21 mouse cellular contexts compared by ENCODE assay signal in the genomic region with DNA sequence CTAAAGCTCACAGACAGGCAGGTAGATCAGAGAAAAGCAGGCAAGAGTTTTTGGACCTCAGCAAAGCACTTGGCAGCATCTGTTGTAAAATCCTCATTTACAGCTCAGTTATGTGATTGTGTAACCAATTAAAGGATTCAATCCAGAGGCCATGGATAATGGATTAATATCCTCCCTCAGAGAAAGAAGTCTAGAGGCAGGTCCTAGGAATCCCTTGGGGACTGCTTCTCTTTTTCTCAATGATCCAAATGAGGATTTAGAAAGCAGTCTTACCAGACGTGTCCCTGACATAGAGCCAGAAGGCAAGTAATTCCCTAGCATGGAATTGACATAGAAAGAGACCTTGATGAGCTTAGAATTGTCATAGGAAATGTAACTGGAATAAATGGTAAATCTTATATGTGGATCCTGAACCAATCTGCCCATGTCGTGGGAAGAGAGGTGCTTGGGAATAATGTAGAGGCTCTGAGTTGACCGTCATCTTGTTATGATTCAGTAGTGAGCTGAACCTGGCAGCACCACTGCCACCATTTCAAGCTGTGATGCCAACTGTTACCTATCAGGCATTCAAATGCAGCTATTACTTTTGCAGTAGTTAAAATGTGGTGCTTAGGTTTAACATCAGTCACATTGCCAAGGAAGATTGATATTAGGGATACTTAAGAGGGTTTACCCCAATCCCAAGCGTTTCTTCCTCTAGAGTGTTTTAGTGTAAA. TPM values are rescaled to one million over a fixed set of nuclear protein-coding genes. Genes with fewer than 3 reads are reported as not detected.
DNase-seq lines count a peak whose midpoint lies in the region; ATAC-seq and TF ChIP-seq lines count a peak whose summit lies in the region.
"Had no signal": no experiment of that assay in that cellular context is flagged by ENCODE, and none has a peak within 500 bp of the region (broad histone marks: within the 10 kb centered on the region; RNA-seq: fewer than 3 reads in every experiment).

No protein-coding gene starts in this region.

- H3K4me2 ChIP-seq in forebrain, embryonic 14.5 days (ENCODE audit: low read length) = no peak overlapping the region
- no peak overlapping the region for H3K4me2 ChIP-seq in forebrain, postnatal 0 days (ENCODE audit: low read depth)
- no peak overlapping the region for H3K4me2 ChIP-seq in midbrain, embryonic 14.5 days (ENCODE audit: low read length)
- H3K4me2 ChIP-seq in midbrain, embryonic 13.5 days (replicated peaks) = no peak overlapping the region
- H3K4me2 ChIP-seq in forebrain, embryonic 15.5 days (replicated peaks) = no peak overlapping the region
- H3K4me2 ChIP-seq: limb, embryonic 12.5 days; liver, embryonic 11.5 days; neural tube, embryonic 12.5 days; stomach, embryonic 15.5 days had no signal

- H3K9ac ChIP-seq in forebrain, embryonic 14.5 days (ENCODE audit: low read length) = no peak overlapping the region
- no peak overlapping the region for H3K9ac ChIP-seq in forebrain, postnatal 0 days
- H3K9ac ChIP-seq in midbrain, embryonic 14.5 days (replicated peaks; ENCODE audit: low read length) = no peak overlapping the region
- no peak overlapping the region for H3K9ac ChIP-seq in midbrain, embryonic 13.5 days (replicated peaks)
- no peak overlapping the region for H3K9ac ChIP-seq in forebrain, embryonic 15.5 days (replicated peaks)
- H3K9ac ChIP-seq: limb, embryonic 12.5 days; liver, postnatal 0 days; neural tube, embryonic 12.5 days; stomach, embryonic 15.5 days had no signal

- H3K27ac ChIP-seq in forebrain, embryonic 14.5 days (ENCODE audit: low read depth, low read length) = no peak overlapping the region
- H3K27ac ChIP-seq in forebrain, postnatal 0 days (ENCODE audit: low read depth, low read length) = no peak overlapping the region
- H3K27ac ChIP-seq in midbrain, embryonic 14.5 days (replicated peaks; ENCODE audit: low read depth, low read length) = no peak overlapping the region
- no peak overlapping the region for H3K27ac ChIP-seq in midbrain, embryonic 13.5 days
- H3K27ac ChIP-seq in cerebellum, adult 2 months (ENCODE audit: insufficient read depth, low read length) = peak overlapping the region; percentile 50; the same call in 1 of the 2 replicates
- H3K27ac ChIP-seq in forebrain, embryonic 15.5 days (replicated peaks) = no peak overlapping the region
- H3K27ac ChIP-seq: forebrain, embryonic 10.5 days; heart, embryonic 10.5 days; limb, embryonic 12.5 days; neural tube, embryonic 12.5 days; stomach, embryonic 15.5 days had no signal

- DNase-seq in forebrain, embryonic 14.5 days (ENCODE audit: low spot score) = peak; percentile 7
- no peak for DNase-seq in forebrain, postnatal 0 days
- DNase-seq in midbrain, embryonic 14.5 days = peak; percentile 57
- DNase-seq in cerebellum, adult 2 months = peak; percentile 62 to 83
- DNase-seq in cerebellum, postnatal 25 days = peak; percentile 53 to 72
- DNase-seq: adrenal gland, postnatal 25 days; kidney, adult 8-10 months; kidney, postnatal 14 days; liver, postnatal 0 days; retina, postnatal 1 day; thymus, postnatal 36 days had no signal

- 72% methylated on average over 4 of the region's 4 CpGs for WGBS in forebrain, embryonic 14.5 days
- WGBS in forebrain, postnatal 0 days = 66% methylated on average over 4 of the region's 4 CpGs
- WGBS in midbrain, embryonic 14.5 days = 59% methylated on average over 4 of the region's 4 CpGs
- 71% methylated on average over 4 of the region's 4 CpGs for WGBS in midbrain, embryonic 13.5 days
- 24% methylated on average over 4 of the region's 4 CpGs for WGBS in cerebellum, adult 2 months
- 71% methylated on average over 4 of the region's 4 CpGs for WGBS in forebrain, embryonic 15.5 days

- no peak for TF ChIP-seq CTCF in forebrain, postnatal 0 days (IDR thresholded peaks at IDR 0.05; ENCODE audit: low read depth)
- no peak for TF ChIP-seq CTCF in cerebellum, adult 2 months (IDR thresholded peaks at IDR 0.05; ENCODE audit: borderline replicate concordance, insufficient read depth, low read depth, low read length)

- no peak for ATAC-seq in forebrain, embryonic 14.5 days
- ATAC-seq in forebrain, postnatal 0 days = no peak
- no peak for ATAC-seq in midbrain, embryonic 14.5 days (ENCODE audit: low FRiP score, low TSS enrichment)
- ATAC-seq in midbrain, embryonic 13.5 days = no peak
- ATAC-seq in activated CD4-positive, CD25-positive, alpha-beta regulatory T cell, adult 4 months = no peak
- no peak for ATAC-seq in forebrain, embryonic 15.5 days (replicated peaks)
- ATAC-seq: liver, postnatal 0 days; lung, postnatal 0 days had no signal

- no peak overlapping the region for H3K4me3 ChIP-seq in forebrain, embryonic 14.5 days (ENCODE audit: low read depth, low read length)
- H3K4me3 ChIP-seq in forebrain, postnatal 0 days (ENCODE audit: low read depth, low read length) = no peak overlapping the region
- no peak overlapping the region for H3K4me3 ChIP-seq in midbrain, embryonic 14.5 days (replicated peaks; ENCODE audit: low read depth, low read length)
- H3K4me3 ChIP-seq in midbrain, embryonic 13.5 days (replicated peaks) = no peak overlapping the region
- no peak overlapping the region for H3K4me3 ChIP-seq in cerebellum, adult 2 months (replicated peaks; ENCODE audit: insufficient read depth, low read depth, low read length)
- H3K4me3 ChIP-seq in forebrain, embryonic 15.5 days = no peak overlapping the region
- H3K4me3 ChIP-seq: forebrain, embryonic 10.5 days; heart, embryonic 10.5 days; limb, embryonic 12.5 days; neural tube, embryonic 12.5 days; stomach, embryonic 15.5 days had no signal

- TF ChIP-seq POLR2A in cerebellum, adult 2 months (IDR thresholded peaks at IDR 0.05; ENCODE audit: borderline replicate concordance, insufficient read depth, low read length) = no peak

- no peaks in the 10 kb centered on the region for H3K36me3 ChIP-seq in forebrain, embryonic 14.5 days (ENCODE audit: control insufficient read depth, insufficient read depth, low read length)
- no peaks in the 10 kb centered on the region for H3K36me3 ChIP-seq in forebrain, postnatal 0 days (ENCODE audit: insufficient read depth)
- no peaks in the 10 kb centered on the region for H3K36me3 ChIP-seq in midbrain, embryonic 14.5 days (ENCODE audit: control insufficient read depth, insufficient read depth, low read length)
- no peaks in the 10 kb centered on the region for H3K36me3 ChIP-seq in midbrain, embryonic 13.5 days
- no peaks in the 10 kb centered on the region for H3K36me3 ChIP-seq in forebrain, embryonic 15.5 days
- H3K36me3 ChIP-seq: forebrain, embryonic 10.5 days; heart, embryonic 10.5 days; limb, embryonic 12.5 days; neural tube, embryonic 12.5 days; stomach, embryonic 15.5 days had no signal

- H3K27me3 ChIP-seq in forebrain, embryonic 14.5 days (replicated peaks; ENCODE audit: control insufficient read depth, insufficient read depth, low read length) = no peaks in the 10 kb centered on the region
- no peaks in the 10 kb centered on the region for H3K27me3 ChIP-seq in forebrain, postnatal 0 days (ENCODE audit: insufficient read depth, low read length)
- H3K27me3 ChIP-seq in midbrain, embryonic 14.5 days (ENCODE audit: control insufficient read depth, insufficient read depth, low read length) = no peaks in the 10 kb centered on the region
- no peaks in the 10 kb centered on the region for H3K27me3 ChIP-seq in midbrain, embryonic 13.5 days
- H3K27me3 ChIP-seq in cerebellum, adult 2 months (ENCODE audit: control insufficient read depth, insufficient read depth, low read length) = no peaks in the 10 kb centered on the region
- H3K27me3 ChIP-seq in forebrain, embryonic 15.5 days = no peaks in the 10 kb centered on the region
- H3K27me3 ChIP-seq: neural tube, embryonic 12.5 days; stomach, embryonic 15.5 days had no signal

- H3K9me3 ChIP-seq in forebrain, embryonic 14.5 days (replicated peaks; ENCODE audit: control insufficient read depth, low read length) = no peaks in the 10 kb centered on the region
- H3K9me3 ChIP-seq in forebrain, postnatal 0 days (ENCODE audit: low read length) = no peaks in the 10 kb centered on the region
- H3K9me3 ChIP-seq in midbrain, embryonic 14.5 days (ENCODE audit: control insufficient read depth, low read length) = no peaks in the 10 kb centered on the region
- no peaks in the 10 kb centered on the region for H3K9me3 ChIP-seq in midbrain, embryonic 13.5 days
- H3K9me3 ChIP-seq in forebrain, embryonic 15.5 days = no peaks in the 10 kb centered on the region
- H3K9me3 ChIP-seq: forebrain, embryonic 10.5 days; heart, embryonic 10.5 days; limb, embryonic 12.5 days; neural tube, embryonic 12.5 days; stomach, embryonic 15.5 days had no signal

- no peaks in the 10 kb centered on the region for H3K4me1 ChIP-seq in forebrain, embryonic 14.5 days (ENCODE audit: control insufficient read depth, insufficient read depth, low read length)
- H3K4me1 ChIP-seq in forebrain, postnatal 0 days (ENCODE audit: insufficient read depth) = no peaks in the 10 kb centered on the region
- no peaks in the 10 kb centered on the region for H3K4me1 ChIP-seq in midbrain, embryonic 14.5 days (ENCODE audit: control insufficient read depth, insufficient read depth, low read length)
- H3K4me1 ChIP-seq in midbrain, embryonic 13.5 days (replicated peaks) = no peaks in the 10 kb centered on the region
- peaks cover 9% of the 10 kb centered on the region; the same call in 1 of the 2 replicates for H3K4me1 ChIP-seq in cerebellum, adult 2 months (ENCODE audit: control insufficient read depth, insufficient read depth, low read length)
- H3K4me1 ChIP-seq in forebrain, embryonic 15.5 days = no peaks in the 10 kb centered on the region
- H3K4me1 ChIP-seq: heart, embryonic 10.5 days; limb, embryonic 12.5 days; neural tube, embryonic 12.5 days; stomach, embryonic 15.5 days had no signal

RNA-seq across cellular contexts. Expression of gene Mamld1, which starts 35.2 kb away (rescaled TPM):
- polyA plus RNA-seq in forebrain, embryonic 14.5 days (2014; fragmentation: Nextera tagmentation; extraction: Ambion mirVana) = 7.5 and 7.6 TPM in 2 replicates
- total RNA-seq in forebrain, postnatal 0 days (2014; rRNA removed) = 6.8 and 7.0 TPM in 2 replicates
- 4.7 and 5.0 TPM in 2 replicates for polyA plus RNA-seq in forebrain, postnatal 0 days (2015; fragmentation: Nextera tagmentation; extraction: Ambion mirVana)
- polyA plus RNA-seq in midbrain, embryonic 14.5 days (2014; fragmentation: Nextera tagmentation; extraction: Ambion mirVana) = 6.7 and 8.6 TPM in 2 replicates
- polyA plus RNA-seq in midbrain, embryonic 13.5 days (2015; fragmentation: Nextera tagmentation; extraction: Ambion mirVana) = 4.0 and 5.3 TPM in 2 replicates
- 23.7 and 29.1 TPM in 2 replicates for polyA plus RNA-seq in cerebellum, adult 2 months (2012; rRNA removed)
- polyA plus RNA-seq in activated CD4-positive, CD25-positive, alpha-beta regulatory T cell, adult 4 months (2017; shearing (Covaris generic)) = not detected
- polyA plus RNA-seq in forebrain, embryonic 15.5 days (2015; fragmentation: Nextera tagmentation; extraction: Ambion mirVana) = 4.3 and 4.7 TPM in 2 replicates
